In the genomic region with DNA sequence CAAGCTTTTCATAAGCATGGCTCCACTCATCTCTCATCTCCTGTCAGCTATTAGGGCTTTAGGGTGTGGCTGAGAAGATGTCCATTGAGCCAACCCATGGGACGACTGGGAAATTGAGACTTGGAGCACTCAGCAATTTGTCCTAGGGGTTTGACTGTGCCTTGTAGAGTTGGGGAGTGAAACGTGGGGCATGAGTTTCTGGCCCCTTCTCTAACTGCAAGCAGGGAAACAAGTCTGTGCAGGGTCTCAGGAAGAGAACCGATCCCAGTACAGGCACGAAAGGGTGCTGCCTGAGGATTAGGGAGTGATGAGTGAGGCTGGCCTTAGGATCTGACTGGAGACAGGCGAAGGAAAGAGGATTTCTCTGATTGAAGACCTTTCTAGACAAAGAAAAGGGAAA, we compare ENCODE assay signal across 27 mouse cellular contexts.
DNase-seq lines count a peak whose midpoint lies in the region; ATAC-seq and TF ChIP-seq lines count a peak whose summit lies in the region.
"Had no signal": no experiment of that assay in that cellular context is flagged by ENCODE, and none has a peak within 500 bp of the region (broad histone marks: within the 10 kb centered on the region; RNA-seq: fewer than 3 reads in every experiment).

No protein-coding gene starts in this region.

- dilution Hi-C loops in CH12.LX (cut with MboI; ENCODE audit: extremely low pct_ligation_motif_present, extremely low pct_unique_long_range_greater_than_20kb, low sequenced_read_pairs), result no loop called here

- H3K9me3 ChIP-seq in liver, embryonic 13.5 days (replicated peaks), result no peaks in the 10 kb centered on the region
- no peaks in the 10 kb centered on the region for H3K9me3 ChIP-seq in liver, embryonic 11.5 days (ENCODE audit: control insufficient read depth, low read length)
- no peaks in the 10 kb centered on the region for H3K9me3 ChIP-seq in CH12.LX (replicated peaks; ENCODE audit: low read length)
- no peaks in the 10 kb centered on the region for H3K9me3 ChIP-seq in liver, postnatal 0 days (ENCODE audit: low read length)
- H3K9me3 ChIP-seq: embryonic facial prominence, embryonic 12.5 days; heart, embryonic 12.5 days; limb, embryonic 12.5 days; neural tube, embryonic 12.5 days had no signal

- WGBS in liver, embryonic 13.5 days (ENCODE audit: insufficient replicate concordance), result 27% methylated on average over 5 of the region's 5 CpGs
- 40% methylated on average over 5 of the region's 5 CpGs for WGBS in liver, embryonic 11.5 days
- WGBS in liver, postnatal 0 days (ENCODE audit: insufficient replicate concordance), result 39% methylated on average over 5 of the region's 5 CpGs

- no peaks in the 10 kb centered on the region for H3K27me3 ChIP-seq in liver, embryonic 13.5 days
- no peaks in the 10 kb centered on the region for H3K27me3 ChIP-seq in liver, embryonic 11.5 days (replicated peaks; ENCODE audit: control insufficient read depth, insufficient read depth, low read length)
- H3K27me3 ChIP-seq in CH12.LX (replicated peaks), result no peaks in the 10 kb centered on the region
- H3K27me3 ChIP-seq in liver, postnatal 0 days (ENCODE audit: insufficient read depth, low read length), result no peaks in the 10 kb centered on the region
- H3K27me3 ChIP-seq: embryonic facial prominence, embryonic 12.5 days; heart, embryonic 12.5 days; neural tube, embryonic 12.5 days had no signal

- no peaks in the 10 kb centered on the region for H3K79me2 ChIP-seq in CH12.LX (replicated peaks; ENCODE audit: control insufficient read depth, extremely low read depth, insufficient read depth, poor library complexity, severe bottlenecking)

- H3K4me3 ChIP-seq in liver, embryonic 13.5 days (replicated peaks), result no peak overlapping the region
- H3K4me3 ChIP-seq in liver, embryonic 11.5 days (ENCODE audit: low read depth, low read length), result no peak overlapping the region
- no peak overlapping the region for H3K4me3 ChIP-seq in CH12.LX (replicated peaks in 1 of 3; ENCODE audit: low read depth in 2 of 3, low read length in 2 of 3, poor library complexity in 1 of 3)
- H3K4me3 ChIP-seq in liver, postnatal 0 days (ENCODE audit: low read depth, low read length), result 0 out of 2 replicates have a peak overlapping the region, but pooled peaks have one; percentile 9
- H3K4me3 ChIP-seq: embryonic facial prominence, embryonic 12.5 days; gastrocnemius, adult 2 months; heart, embryonic 12.5 days; left cerebral cortex, adult 2 months; limb, embryonic 12.5 days; neural tube, embryonic 12.5 days had no signal

- H3K27ac ChIP-seq in liver, embryonic 13.5 days, result peak overlapping the region; percentile 39; the same call in 1 of the 2 replicates
- no peak overlapping the region for H3K27ac ChIP-seq in liver, embryonic 11.5 days (ENCODE audit: low read depth, low read length)
- no peak overlapping the region for H3K27ac ChIP-seq in CH12.LX (ENCODE audit: insufficient read depth, low read depth)
- no peak overlapping the region; the same call in 1 of the 2 replicates for H3K27ac ChIP-seq in liver, postnatal 0 days (ENCODE audit: low read depth)
- H3K27ac ChIP-seq: embryonic facial prominence, embryonic 12.5 days; gastrocnemius, adult 2 months; hindbrain, embryonic 14.5 days; left cerebral cortex, adult 2 months; limb, embryonic 12.5 days; liver, embryonic 14.5 days; neural tube, embryonic 12.5 days had no signal

- ATAC-seq in liver, embryonic 13.5 days (ENCODE audit: low read depth), result no peak; the same call in 1 of the 2 replicates
- no peak for ATAC-seq in liver, embryonic 11.5 days (replicated peaks; ENCODE audit: low FRiP score)
- 0 out of 2 replicates have a peak, but pooled peaks have one; percentile 5 for ATAC-seq in liver, postnatal 0 days
- ATAC-seq: forebrain, embryonic 16.5 days; intestine, postnatal 0 days; midbrain, embryonic 16.5 days had no signal

- TF ChIP-seq RAD21 in CH12.LX (IDR thresholded peaks at IDR 0.05; ENCODE audit: low read depth, low read length), result no peak

- no peak for TF ChIP-seq POLR2A in CH12.LX (IDR thresholded peaks at IDR 0.05; ENCODE audit: low read depth, low read length)

- no peak for DNase-seq in liver, embryonic 13.5 days
- DNase-seq in liver, embryonic 11.5 days (ENCODE audit: low spot score), result no peak
- no peak for DNase-seq in CH12.LX (ENCODE audit: extremely low read depth)
- no peak for DNase-seq in liver, postnatal 0 days
- DNase-seq in thymus, postnatal 25 days, result peak; percentile 46
- no peak for DNase-seq in urinary bladder, adult 2 months (ENCODE audit: low spot score)
- DNase-seq in urinary bladder, postnatal 4 days (ENCODE audit: low spot score in 2 of 2), result no peak
- DNase-seq: adrenal gland, adult 8-10 months; cerebellum, adult 8-10 months; cerebellum, postnatal 36 days; gastrocnemius, adult 2 months; gastrocnemius, postnatal 36 days; heart, adult 18-20 months; heart, postnatal 10 days; kidney, postnatal 14 days; right cerebral cortex, adult 18-20 months had no signal

- H3K4me1 ChIP-seq in liver, embryonic 13.5 days (replicated peaks), result no peaks in the 10 kb centered on the region; the same call in 1 of the 2 replicates
- H3K4me1 ChIP-seq in liver, embryonic 11.5 days (replicated peaks; ENCODE audit: control insufficient read depth, insufficient read depth, low read length), result no peaks in the 10 kb centered on the region
- H3K4me1 ChIP-seq in CH12.LX (ENCODE audit: control insufficient read depth in 1 of 2, insufficient read depth in 2 of 2), result peaks cover 0 to 9% of the 10 kb centered on the region in 2 experiments; a peak in 2 of 4 replicates
- 0 out of 2 replicates have a peak, but pooled peaks cover 2% of the 10 kb centered on the region for H3K4me1 ChIP-seq in liver, postnatal 0 days (ENCODE audit: insufficient read depth)
- H3K4me1 ChIP-seq: embryonic facial prominence, embryonic 12.5 days; heart, embryonic 12.5 days; limb, embryonic 12.5 days; neural tube, embryonic 12.5 days had no signal

- no peak overlapping the region for H3K4me2 ChIP-seq in liver, embryonic 13.5 days
- H3K4me2 ChIP-seq in liver, embryonic 11.5 days, result no peak overlapping the region
- H3K4me2 ChIP-seq in CH12.LX (ENCODE audit: insufficient read depth, low read depth, poor library complexity, severe bottlenecking), result 0 out of 2 replicates have a peak overlapping the region, but pooled peaks have one; percentile 55
- peak overlapping the region; percentile 1; the same call in 1 of the 2 replicates for H3K4me2 ChIP-seq in liver, postnatal 0 days (ENCODE audit: low read depth, low read length)
- H3K4me2 ChIP-seq: embryonic facial prominence, embryonic 12.5 days; heart, embryonic 12.5 days; hindbrain, embryonic 14.5 days; limb, embryonic 12.5 days; midbrain, embryonic 11.5 days; neural tube, embryonic 12.5 days had no signal

- no peak overlapping the region for H3K9ac ChIP-seq in liver, embryonic 13.5 days
- no peak overlapping the region for H3K9ac ChIP-seq in liver, embryonic 11.5 days (ENCODE audit: low read depth, low read length)
- no peak overlapping the region for H3K9ac ChIP-seq in CH12.LX (ENCODE audit: insufficient read depth, low read depth)
- no peak overlapping the region for H3K9ac ChIP-seq in liver, postnatal 0 days (replicated peaks)
- H3K9ac ChIP-seq: embryonic facial prominence, embryonic 12.5 days; heart, embryonic 12.5 days; hindbrain, embryonic 14.5 days; limb, embryonic 12.5 days; liver, embryonic 14.5 days; neural tube, embryonic 12.5 days had no signal

- no peak for TF ChIP-seq EP300 in CH12.LX (IDR thresholded peaks at IDR 0.05; ENCODE audit: low read length)
- no peak for TF ChIP-seq EP300 in liver, postnatal 0 days (IDR thresholded peaks at IDR 0.05; ENCODE audit: low read depth)

- in situ Hi-C loops in CH12.LX (cut with MboI; ENCODE audit: low pct_ligation_motif_present, low pct_unique_long_range_greater_than_20kb, low sequenced_read_pairs), result no loop called here

- H3K36me3 ChIP-seq in liver, embryonic 13.5 days, result no peaks in the 10 kb centered on the region
- H3K36me3 ChIP-seq in liver, embryonic 11.5 days (ENCODE audit: control insufficient read depth, insufficient read depth, low read length), result no peaks in the 10 kb centered on the region
- no peaks in the 10 kb centered on the region for H3K36me3 ChIP-seq in CH12.LX (replicated peaks in 1 of 2; ENCODE audit: control insufficient read depth in 1 of 2, insufficient read depth in 1 of 2, low read length in 1 of 2)
- H3K36me3 ChIP-seq in liver, postnatal 0 days (replicated peaks; ENCODE audit: insufficient read depth, low read length), result no peaks in the 10 kb centered on the region
- H3K36me3 ChIP-seq: embryonic facial prominence, embryonic 12.5 days; heart, embryonic 12.5 days; limb, embryonic 12.5 days; neural tube, embryonic 12.5 days had no signal

- TF ChIP-seq CTCF in CH12.LX (conservative IDR thresholded peaks at IDR 0.05 in 1 of 2, IDR thresholded peaks at IDR 0.05 in 1 of 2; ENCODE audit: low read depth in 2 of 2, low read length in 2 of 2), result no peak
- TF ChIP-seq CTCF in liver, postnatal 0 days (IDR thresholded peaks at IDR 0.05; ENCODE audit: low read depth), result no peak

TF ChIP-seq in CH12.LX, 34 proteins besides CTCF, POLR2A, EP300 and RAD21:
- TF ChIP-seq ELF1 (IDR thresholded peaks at IDR 0.05; ENCODE audit: low read depth, low read length), result no peak

Comparison
In these comparisons a context has a peak if more than half of its experiments do, and no peak if none do; other contexts are left out.
1. H3K4me2 ChIP-seq: peak in CH12.LX (single experiment) and liver, postnatal 0 days (single experiment); none in liver, embryonic 13.5 days (single experiment) and liver, embryonic 11.5 days (single experiment).